Mouse (Mus musculus): ENCODE measurements around the gene Ubald2. TPM values are rescaled to one million over a fixed set of nuclear protein-coding genes. Genes with fewer than 3 reads are reported as not detected.
"Not testable (repeated sequence)": the region's sequence is repeated elsewhere in the genome, so short reads cannot be mapped to it uniquely, and the experiment has no call there.

Gene Ubald2
- total RNA-seq (2021), result 10 to 100 TPM; 42.6 to 58.9 TPM
- long read RNA-seq, experiment 1, transcript Ubald2-201 (3 exons, 1,482 nt), result major isoform, 24 of 30 reads
- long read RNA-seq, experiment 1, partial matches to known transcripts, result 0 of 30 reads
- long read RNA-seq, experiment 1, other reads (novel, unspliced or antisense), result 6 of 30 reads
- long read RNA-seq, experiment 2, transcript Ubald2-201 (3 exons, 1,482 nt), result major isoform, 26 of 32 reads
- long read RNA-seq, experiment 2, partial matches to known transcripts, result 0 of 32 reads
- long read RNA-seq, experiment 2, other reads (novel, unspliced or antisense), result 6 of 32 reads

DNA sequence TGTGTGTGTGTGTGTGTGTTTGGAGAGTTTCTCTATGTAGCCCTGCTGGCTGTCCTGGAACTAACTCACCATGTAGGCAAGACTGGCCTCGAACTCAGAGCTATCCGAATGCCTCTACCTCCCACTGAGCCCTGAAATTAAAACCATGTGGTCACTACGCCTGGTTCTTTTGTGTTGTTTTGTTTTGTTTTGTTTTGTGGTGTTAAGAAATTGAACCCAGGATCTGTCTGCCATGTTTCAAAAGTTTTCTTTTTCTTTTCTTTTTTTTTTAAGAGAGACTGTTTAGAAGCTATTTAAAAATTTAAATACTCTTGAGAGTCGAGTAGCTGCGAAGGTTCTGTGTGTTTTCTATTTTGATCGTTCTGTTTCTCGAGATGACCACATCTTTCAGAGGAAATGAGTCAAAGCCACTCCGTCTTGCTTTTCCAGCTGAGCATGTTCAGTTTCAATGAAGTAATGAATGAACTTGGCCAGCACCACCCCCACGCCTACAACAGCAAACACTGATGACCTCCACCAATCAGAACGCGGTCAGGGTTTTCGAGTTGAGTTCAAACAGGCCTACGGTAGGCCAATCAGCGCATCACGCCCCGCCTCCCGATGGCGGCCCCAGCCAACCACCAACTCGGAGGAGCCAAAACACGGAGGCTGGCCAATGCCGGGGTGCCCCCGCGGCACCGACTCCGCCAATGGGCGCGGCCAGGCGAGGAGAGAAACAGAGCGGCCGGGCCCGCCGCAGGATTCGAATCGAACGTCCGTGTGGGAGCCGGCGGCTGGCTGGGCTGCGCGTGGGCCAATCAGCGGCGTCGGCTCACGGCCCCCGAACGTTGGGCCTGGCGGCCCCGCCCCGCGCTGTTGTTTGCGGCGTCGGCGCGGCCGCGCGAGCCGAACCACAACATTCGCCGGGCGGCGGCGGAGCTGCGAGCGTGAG lies at the start of gene Ubald2:
Gene Ubald2 (plus strand): TSS at position 739 of the 931 bp plus-strand sequence.
- intact Hi-C loops (cut with DNase I; ENCODE audit: low total_unique reads), result no loop called here
- peak; percentile 100 for DNase-seq

DNA sequence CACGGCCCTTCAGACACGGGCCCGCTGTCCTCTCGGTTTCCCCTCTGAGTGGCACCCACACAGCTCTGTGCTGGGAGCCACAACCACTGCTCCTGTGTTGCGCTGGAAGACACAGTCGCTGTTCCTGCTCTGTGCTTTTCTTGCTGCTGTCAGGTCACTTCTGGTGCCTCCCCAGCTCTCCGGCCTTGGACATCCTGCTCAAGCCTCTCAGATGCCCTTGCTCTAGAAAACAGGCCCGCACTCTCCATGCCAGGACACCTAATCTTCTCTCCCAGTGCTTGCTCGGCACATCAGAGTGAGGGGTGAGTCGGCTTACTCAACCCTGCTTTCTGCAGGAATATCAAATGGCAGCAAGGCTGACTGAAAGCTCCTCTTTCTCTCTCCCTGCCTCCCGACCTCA lies 49.7 kb upstream of the Ubald2 start:
- intact Hi-C loops (cut with DNase I; ENCODE audit: low total_unique reads), result no loop called here
- peak; percentile 29 for DNase-seq

DNA sequence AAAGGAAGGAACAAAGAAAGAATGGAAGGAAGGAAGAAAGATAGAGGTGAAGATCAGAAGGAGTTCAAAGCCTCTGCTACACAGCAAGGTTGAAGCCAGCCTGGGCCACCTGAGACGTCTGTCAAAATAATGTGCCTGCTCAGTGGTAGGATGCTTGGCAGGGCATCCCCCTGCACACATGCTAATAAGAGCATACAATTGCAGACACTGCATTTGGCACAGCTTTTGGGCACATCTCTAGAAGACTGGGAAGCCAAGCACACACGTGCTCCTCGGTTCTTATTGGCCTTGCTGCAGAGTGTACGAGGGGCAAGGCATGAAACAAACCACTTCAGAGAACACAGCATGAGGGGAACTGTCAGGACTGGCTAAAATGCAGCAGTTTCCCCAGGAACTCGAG lies 47.9 kb upstream of the Ubald2 start:
- intact Hi-C loops (cut with DNase I; ENCODE audit: low total_unique reads), result no loop called here
- DNase-seq, result peak; percentile 36

DNA sequence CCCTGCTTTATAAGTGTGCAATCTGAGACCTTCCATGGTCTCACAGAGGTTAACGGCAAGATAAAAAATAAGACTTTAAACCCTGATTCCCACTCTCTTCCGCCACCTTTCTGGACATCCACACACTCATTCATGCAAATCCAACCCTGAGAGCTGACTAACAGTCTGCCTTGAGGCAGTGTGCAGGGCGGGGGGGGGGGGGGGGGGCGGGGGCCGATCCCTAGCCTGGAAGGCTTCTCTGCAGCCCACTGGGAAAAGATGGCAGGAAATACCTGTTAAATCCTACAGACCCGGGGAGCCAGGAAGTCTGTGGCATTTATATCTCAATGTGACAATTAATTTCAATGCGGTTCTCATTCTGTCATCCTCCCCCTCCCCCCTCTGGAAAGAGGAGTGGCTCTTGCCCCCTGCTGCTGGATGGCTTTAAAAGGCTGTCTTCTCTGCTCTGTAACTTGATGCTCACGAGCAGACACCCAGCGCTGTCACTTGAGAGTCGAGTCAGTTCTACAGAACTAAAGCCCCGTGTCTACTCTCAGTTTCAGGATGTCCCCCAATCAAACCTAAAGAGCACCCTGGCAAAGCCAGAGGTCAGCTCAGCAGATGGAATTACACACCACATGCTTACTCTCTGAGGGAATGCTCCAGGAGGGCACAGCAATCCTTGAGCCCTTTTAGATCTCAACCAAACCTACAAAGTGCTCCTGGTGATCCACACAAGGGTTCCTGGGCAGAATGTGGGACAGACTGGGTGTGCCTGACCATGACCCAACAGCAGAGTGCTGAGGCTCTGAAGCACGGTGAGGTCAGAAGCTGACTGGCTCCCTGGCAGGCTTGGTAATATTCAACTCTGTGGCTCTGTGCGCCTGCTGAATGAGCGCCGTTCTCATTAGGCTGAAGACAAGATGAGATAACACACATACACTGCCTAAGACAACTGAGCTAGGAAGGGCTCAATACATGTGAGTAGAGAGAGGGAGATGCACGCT lies 46.5 kb upstream of the Ubald2 start:
- peak; percentile 37 for DNase-seq
- intact Hi-C loops (cut with DNase I; ENCODE audit: low total_unique reads), result no loop called here

DNA sequence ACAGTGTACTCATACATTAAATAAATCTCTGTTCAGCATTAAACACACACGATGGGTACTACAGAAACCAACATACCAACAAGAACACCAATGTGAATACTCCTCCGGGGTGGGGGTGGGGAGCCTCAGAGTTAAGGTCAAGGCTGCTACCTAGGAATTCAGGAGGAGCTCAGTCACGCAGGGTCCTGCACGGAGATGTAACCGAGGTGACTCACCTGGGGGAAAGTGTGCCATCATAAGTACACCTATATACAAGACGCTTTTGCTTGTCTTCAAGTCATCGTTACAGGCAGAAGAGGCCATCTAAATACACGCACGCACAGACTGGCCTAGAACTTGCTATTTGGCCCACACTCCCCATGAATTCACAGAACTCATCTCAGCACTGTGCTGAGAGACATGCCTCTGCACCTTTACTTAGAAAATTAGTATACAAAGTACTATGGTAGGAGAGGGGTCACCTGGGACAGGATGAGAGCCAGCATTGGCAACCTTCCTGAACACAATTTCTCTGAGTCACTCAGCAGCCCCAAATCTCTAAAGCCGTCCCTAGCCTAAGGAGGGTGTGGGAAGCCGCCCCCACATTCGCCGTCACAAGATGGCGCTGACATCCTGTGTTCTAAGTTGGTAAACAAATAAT lies 44.9 kb upstream of the Ubald2 start:
- intact Hi-C loops (cut with DNase I; ENCODE audit: low total_unique reads), result no loop called here
- DNase-seq, result no peak

DNA sequence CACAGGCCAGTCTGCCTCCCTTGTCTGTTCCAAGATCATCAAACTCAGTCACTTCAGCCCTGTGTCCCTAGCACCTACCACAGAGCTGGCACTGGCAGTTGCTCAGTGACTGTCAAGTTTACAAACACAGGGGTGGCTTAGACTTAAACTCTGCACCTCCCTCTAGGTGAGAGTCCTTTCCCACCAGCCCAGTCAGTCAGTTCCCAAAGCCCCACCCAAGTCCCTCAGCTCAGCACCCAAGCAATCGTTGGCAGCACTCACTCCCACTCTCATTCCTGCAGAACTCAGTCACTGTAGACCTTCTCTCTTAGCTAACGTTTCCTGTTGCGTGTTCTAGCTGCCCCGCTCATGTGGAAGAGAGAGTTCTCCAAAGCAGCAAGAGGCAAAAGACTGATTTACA lies 39.1 kb upstream of the Ubald2 start:
- intact Hi-C loops (cut with DNase I; ENCODE audit: low total_unique reads), result no loop called here
- no peak for DNase-seq

GRCm38 (mm10) chr11:116396276-116396933 lies 37.5 kb upstream of the Ubald2 start:
- no peak for DNase-seq
- intact Hi-C loops (cut with DNase I; ENCODE audit: low total_unique reads), result no loop called here

DNA sequence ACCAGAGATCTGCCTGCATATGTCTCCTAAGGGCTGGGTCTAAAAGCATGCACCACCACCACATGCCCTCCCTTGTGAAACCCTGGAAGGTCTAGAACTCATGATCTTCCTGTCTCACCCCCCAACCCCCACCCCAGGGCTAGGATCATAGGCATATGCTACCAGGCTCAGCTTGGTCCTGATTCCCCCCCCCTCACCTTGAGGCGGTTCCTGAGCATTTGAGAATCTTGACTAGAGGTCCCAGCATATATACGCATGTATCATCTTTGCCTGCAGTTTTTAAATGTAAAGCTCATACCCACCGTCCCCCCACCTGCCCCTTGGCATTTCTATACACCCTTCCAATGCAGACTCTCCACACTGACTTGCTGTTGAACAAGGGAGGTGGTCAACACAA lies 37.0 kb upstream of the Ubald2 start:
- intact Hi-C loops (cut with DNase I; ENCODE audit: low total_unique reads), result no loop called here
- no peak for DNase-seq

DNA sequence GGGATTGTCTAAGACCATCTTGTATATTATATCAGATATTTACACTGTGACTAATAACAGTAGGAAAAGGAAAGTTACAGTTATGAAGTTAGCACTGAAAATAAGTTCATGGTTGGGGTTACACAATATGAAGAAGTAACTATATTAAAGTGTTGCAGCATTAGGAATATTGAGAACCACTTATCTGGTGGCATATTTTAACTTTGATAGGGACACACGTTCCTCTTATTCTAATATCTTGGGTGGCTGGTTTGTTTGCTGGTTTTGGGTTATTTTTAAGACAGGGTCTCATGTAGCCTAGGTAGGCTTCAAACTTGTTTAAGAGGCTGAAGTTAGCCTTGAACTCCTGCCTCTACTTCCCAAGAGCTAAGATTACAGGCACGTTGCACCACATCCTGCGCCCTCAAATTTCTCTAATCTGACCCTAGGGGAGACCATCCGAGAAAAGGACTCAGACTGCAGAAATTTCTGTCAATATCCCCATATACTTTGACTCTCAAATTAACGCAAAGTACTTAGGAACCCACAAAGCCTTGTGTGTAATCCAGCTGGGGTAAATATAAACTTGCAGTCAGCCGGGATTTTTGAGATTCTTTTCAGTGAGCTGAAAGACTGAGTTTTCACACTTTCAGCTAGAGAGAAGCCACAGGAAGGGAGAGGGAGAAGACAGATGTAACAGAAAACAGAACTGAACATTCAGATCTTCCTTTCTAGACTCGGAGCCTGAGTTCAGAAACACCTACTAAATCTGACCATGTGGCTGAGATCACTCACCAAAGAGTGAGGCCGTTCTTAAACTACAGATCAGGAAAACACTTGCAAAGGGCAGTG lies 36.2 kb upstream of the Ubald2 start:
- intact Hi-C loops (cut with DNase I; ENCODE audit: low total_unique reads), result no loop called here
- DNase-seq, result no peak

- intact Hi-C loops (cut with DNase I; ENCODE audit: low total_unique reads), result no loop called here
- no peak for DNase-seq
Observed at GRCm38 (mm10) chr11:116398348-116398677, 35.6 kb upstream of the Ubald2 start.

GRCm38 (mm10) chr11:116400560-116400959 lies 33.3 kb upstream of the Ubald2 start:
- DNase-seq, result no peak
- intact Hi-C loops (cut with DNase I; ENCODE audit: low total_unique reads), result loop anchor here (5.0 kb wide), 1 partner anchor 42 kb away; no protein-coding TSS in a partner anchor

DNA sequence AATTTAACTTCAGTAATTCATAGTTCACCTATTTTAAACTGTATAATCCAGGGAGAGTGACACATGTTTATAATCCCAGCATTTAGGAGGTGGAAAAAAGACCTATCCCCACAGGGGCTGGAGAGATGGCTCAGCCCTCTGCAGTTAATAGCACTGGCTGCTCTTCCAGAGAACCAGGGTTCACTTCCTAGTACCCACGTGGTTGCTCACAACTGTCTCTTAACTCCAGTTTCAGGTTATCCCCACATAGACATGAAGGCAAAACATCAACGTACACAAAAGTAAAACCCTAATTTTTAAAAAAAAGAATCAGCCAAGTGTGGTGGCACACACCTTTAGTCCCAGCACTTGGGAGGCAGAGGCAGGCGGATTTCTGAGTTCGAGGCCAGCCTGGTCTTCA lies 28.3 kb upstream of the Ubald2 start:
- DNase-seq, result no peak
- intact Hi-C loops (cut with DNase I; ENCODE audit: low total_unique reads), result no loop called here

GRCm38 (mm10) chr11:116406231-116406728 lies 27.6 kb upstream of the Ubald2 start:
- intact Hi-C loops (cut with DNase I; ENCODE audit: low total_unique reads), result no loop called here
- no peak for DNase-seq

DNA sequence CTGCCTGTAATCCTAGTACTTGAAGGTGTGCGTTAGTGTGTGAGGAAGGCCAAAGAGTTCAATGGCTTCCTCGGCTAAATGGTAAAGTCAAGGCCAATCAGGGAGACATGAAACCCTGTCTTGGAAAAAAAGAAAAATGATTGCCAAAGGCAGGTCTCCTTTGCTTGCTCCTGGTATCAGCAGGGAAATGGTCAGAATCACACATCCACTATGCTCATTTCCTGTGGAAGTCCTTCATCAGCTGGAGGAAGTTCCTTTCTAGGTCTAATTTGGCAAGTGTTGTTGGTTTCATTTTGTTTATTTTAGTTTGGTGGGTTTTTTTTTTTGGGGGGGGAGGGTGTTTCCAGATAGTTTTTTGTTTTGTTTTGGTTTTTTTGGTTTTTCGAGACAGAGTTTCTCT lies 24.9 kb upstream of the Ubald2 start:
- no peak for DNase-seq
- intact Hi-C loops (cut with DNase I; ENCODE audit: low total_unique reads), result no loop called here

- intact Hi-C loops (cut with DNase I; ENCODE audit: low total_unique reads), result not testable (repeated sequence)
Observed at GRCm38 (mm10) chr11:116410415-116410814, 23.5 kb upstream of the Ubald2 start.

GRCm38 (mm10) chr11:116411582-116411981 lies 22.3 kb upstream of the Ubald2 start:
- no peak for DNase-seq
- intact Hi-C loops (cut with DNase I; ENCODE audit: low total_unique reads), result no loop called here

More at GRCm38 (mm10) chr11:116410415-116410814, 23.5 kb upstream of the Ubald2 start:
- not testable (repeated sequence) for DNase-seq

DNA sequence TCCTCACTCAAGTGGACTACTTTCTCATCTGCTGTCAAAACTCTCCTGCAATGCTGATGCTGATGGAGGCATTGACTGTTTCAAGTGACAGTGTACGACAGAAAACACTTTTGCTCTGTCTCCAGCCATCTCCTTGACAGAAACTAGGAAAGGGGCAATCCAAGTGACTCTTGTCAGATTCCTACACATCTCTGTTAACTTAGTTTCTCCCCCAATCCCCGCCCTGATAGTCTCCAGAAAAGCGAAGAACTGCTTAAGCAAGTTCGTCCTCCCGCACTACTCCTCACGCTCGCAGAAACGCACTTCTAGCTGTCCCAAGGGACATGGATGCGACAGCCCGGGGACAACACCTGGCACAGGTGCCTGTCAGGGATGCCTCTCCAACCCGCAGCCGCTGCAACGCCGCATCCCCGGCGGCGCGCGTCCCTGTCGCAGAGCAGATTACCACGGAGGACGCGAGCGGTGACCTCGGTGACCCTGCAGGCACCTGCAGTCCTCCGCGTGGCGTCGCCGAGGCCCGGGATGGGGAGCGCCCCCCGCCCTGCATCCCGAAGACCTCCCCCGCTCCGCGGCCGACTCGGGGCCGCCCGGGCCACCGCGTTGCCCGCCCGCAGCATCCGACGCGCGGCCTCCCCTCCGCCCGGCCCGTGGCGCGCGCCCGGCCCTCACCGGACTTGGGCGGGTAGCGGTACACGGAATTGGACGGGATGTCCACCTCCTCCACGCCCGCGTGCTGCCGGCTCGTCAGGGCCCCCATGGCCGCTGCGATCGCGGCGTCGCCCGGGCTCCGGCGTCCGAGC lies 21.7 kb upstream of the Ubald2 start:
- DNase-seq, result peak; percentile 25

More for the DNA sequence above, 21.7 kb upstream of the Ubald2 start:
- intact Hi-C loops (cut with DNase I; ENCODE audit: low total_unique reads), result no loop called here
